Mouse (Mus musculus) hindbrain, postnatal 0 days (tissue): ENCODE results near the gene Igfbp6. TPM values are rescaled to one million over a fixed set of nuclear protein-coding genes. Genes with fewer than 3 reads are reported as not detected.

Experiments
- ATAC-seq: fragments of 200-750 bp; cut with Nextera tagmentation; 2 replicates; pipeline ENCODE4 v1.8.0; 2017; ENCODE audit warnings: mild to moderate bottlenecking, moderate TSS enrichment, moderate library complexity
- DNase-seq: peaks from one replicate; pipeline ENCODE4 v3.0.0-alpha.2; 2015; ENCODE audit warnings: low spot score
- H3K27ac ChIP-seq: fragments of 300-500 bp; sonication (generic); 2 replicates; pipeline ENCODE4 v1.5.1; 2014; ENCODE audit warnings: mild to moderate bottlenecking
- H3K27me3 ChIP-seq: fragments of 300-500 bp; sonication (generic); 2 replicates; pipeline ENCODE4 v1.6.1; 2014; ENCODE audit warnings: low read length, mixed read lengths; ENCODE audit not compliant: insufficient read depth
- H3K36me3 ChIP-seq: fragments of 300-500 bp; sonication (generic); 2 replicates; pipeline ENCODE4 v1.6.1; 2014; ENCODE audit warnings: low read length, mixed read lengths; ENCODE audit not compliant: insufficient read depth
- H3K4me1 ChIP-seq: fragments of 300-500 bp; sonication (generic); 2 replicates; pipeline ENCODE4 v1.6.1; 2014; ENCODE audit warnings: antibody characterized with exemption, low read length, mixed read lengths; ENCODE audit not compliant: insufficient read depth
- H3K4me2 ChIP-seq: fragments of 300-500 bp; sonication (generic); 2 replicates; pipeline ENCODE4 v1.6.1; 2014; ENCODE audit warnings: low read depth, mild to moderate bottlenecking, low read length, moderate library complexity, mixed read lengths
- H3K4me3 ChIP-seq: fragments of 300-500 bp; sonication (generic); 2 replicates; pipeline ENCODE4 v1.5.1; 2014; ENCODE audit warnings: low read length
- H3K9ac ChIP-seq: fragments of 300-500 bp; sonication (generic); replicated peaks from 2 replicates; pipeline ENCODE4 v1.6.1; 2014; ENCODE audit warnings: mild to moderate bottlenecking, low read length, moderate library complexity, mixed read lengths
- H3K9me3 ChIP-seq: fragments of 300-500 bp; sonication (generic); 2 replicates; pipeline ENCODE4 v1.6.1; 2016; ENCODE audit warnings: low read length, mixed read lengths
- CTCF ChIP-seq: IDR thresholded peaks from 2 replicates; pipeline ENCODE4 v1.5.1; 2016; ENCODE audit warnings: antibody characterized with exemption, control low read depth, low read depth
- WGBS: fragments of 180-500 bp; shearing (Covaris S2); extraction: QIAGEN DNeasy Blood & Tissue Kit; methylation state at CpG from one replicate; pipeline ENCODE4 v1.1.7; 2014; 5-methylcytosine and 5-hydroxymethylcytosine counted together
- polyA plus RNA-seq: library from polyadenylated mRNA; unstranded; fragments of >200 nt; fragmentation: Nextera tagmentation; extraction: Ambion mirVana; gene quantifications from 2 replicates; pipeline ENCODE4 v1.2.1, GENCODE M21; 2015
- total RNA-seq: library from RNA; depleted of rRNA; stranded (reverse); fragments of >200 nt; gene quantifications from 2 replicates; pipeline ENCODE4 v1.2.3, GENCODE M21; 2014

Igfbp6 gene
- total and polyA plus RNA-seq, 2 experiments from 2014 or later: 11.5 to 12.8 TPM

GRCm38 (mm10) chr15:102136129-102136758 is 7.9 kb upstream of the Igfbp6 start, which contains the start of gene Spryd3:
Gene Spryd3, minus strand, starts transcription at chr15:102136234.
- ATAC-seq: peak; percentile 100
- peak; percentile 97 for DNase-seq

DNA sequence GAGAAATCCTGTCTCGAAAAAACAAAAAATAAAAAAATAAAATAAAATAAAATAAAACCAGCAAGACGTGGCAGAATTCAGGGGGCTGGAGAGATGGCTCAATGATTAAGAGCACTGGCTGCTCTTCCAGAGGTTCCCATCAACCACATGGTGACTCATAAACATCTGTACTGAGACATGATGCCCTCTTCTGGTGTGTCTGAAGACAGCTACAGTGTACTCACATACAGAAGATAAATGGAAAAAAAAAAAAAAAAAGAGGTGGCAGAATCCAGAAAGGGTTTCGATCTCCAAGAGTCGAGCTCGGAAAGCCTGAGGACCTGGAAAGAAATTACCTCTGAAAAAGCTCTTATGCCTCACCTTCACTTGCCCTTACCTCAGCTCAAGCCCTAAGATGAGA is 3.0 kb upstream of the Igfbp6 start:
- no peak for TF ChIP-seq CTCF
- no peak overlapping the region for H3K4me2 ChIP-seq
- no peaks in the 10 kb centered on the region for H3K36me3 ChIP-seq
- no peaks in the 10 kb centered on the region for H3K9me3 ChIP-seq
- no peak overlapping the region for H3K27ac ChIP-seq
- 88% methylated on average over 5 of the region's 5 CpGs for WGBS
- H3K9ac ChIP-seq: no peak overlapping the region
- peaks cover 6% of the 10 kb centered on the region; the same call in 1 of the 2 replicates for H3K4me1 ChIP-seq
- ATAC-seq: no peak
- H3K4me3 ChIP-seq: no peak overlapping the region
- DNase-seq: no peak
- H3K27me3 ChIP-seq: peaks cover 3% of the 10 kb centered on the region; the same call in 1 of the 2 replicates

More at GRCm38 (mm10) chr15:102136129-102136758, 7.9 kb upstream of the Igfbp6 start, which contains the start of gene Spryd3:
- TF ChIP-seq CTCF: no peak
- H3K4me2 ChIP-seq: peak within 1 kb of the TSS; percentile 79
- peaks cover 10% of the 10 kb centered on the region for H3K36me3 ChIP-seq
- no peaks in the 10 kb centered on the region for H3K27me3 ChIP-seq
- peak within 1 kb of the TSS; percentile 94 for H3K9ac ChIP-seq
- H3K4me3 ChIP-seq: peak within 1 kb of the TSS; percentile 84
- H3K9me3 ChIP-seq: no peaks in the 10 kb centered on the region
- H3K4me1 ChIP-seq: peaks cover 6% of the 10 kb centered on the region; the same call in 1 of the 2 replicates
- peak within 1 kb of the TSS; percentile 87 for H3K27ac ChIP-seq
- WGBS: under 1% methylated on average over 50 of the region's 50 CpGs

DNA sequence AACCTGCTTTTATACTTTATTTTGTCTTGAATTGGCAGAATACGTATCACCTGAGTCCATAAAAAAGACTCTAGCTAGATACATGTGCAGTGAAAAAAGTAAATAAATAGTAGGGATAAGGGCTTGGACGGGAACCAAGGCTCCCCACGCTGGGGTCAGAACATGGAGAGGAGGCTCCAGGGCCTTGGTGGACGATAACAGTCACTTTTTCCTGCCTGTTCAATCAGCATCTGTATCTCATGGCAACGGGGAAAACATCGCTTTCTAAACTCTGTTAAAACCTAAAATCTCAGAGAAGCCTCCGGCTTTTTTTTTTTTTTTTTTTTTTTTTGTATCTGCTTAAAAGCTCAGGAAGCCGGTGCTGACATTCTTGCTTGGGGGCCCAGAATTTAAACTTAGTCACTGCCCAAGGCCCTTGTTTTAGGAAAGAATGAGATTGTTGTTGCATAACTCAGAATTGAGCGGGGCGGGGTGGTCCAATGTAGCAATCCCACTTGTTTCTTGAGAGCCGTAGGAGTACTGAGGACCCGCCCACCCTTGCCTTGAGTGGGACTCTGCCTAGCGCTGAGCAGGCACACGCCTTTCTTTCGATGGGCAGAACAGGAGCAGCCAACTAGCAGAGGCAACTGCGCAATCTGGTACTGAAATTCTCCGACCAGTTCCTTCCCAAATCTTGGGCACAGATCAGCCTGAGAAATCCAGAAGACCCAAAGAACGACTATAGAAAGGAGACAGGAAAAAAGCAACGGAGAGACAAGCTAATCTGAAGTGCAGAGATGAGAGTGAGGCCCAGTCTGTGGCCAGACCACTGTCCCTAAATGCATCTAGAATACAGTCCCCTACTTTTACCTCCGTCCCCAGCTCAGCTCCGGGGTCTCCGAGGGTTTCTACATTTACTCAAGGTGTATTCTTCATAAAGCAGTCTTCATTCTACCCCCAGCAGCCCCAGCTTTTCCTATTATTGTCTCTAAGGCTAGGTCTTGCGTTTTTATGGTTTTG is 949 bp upstream of the Igfbp6 start:
- H3K36me3 ChIP-seq: no peaks in the 10 kb centered on the region
- H3K4me2 ChIP-seq: no peak overlapping the region
- H3K27ac ChIP-seq: no peak overlapping the region
- 57% methylated on average over 23 of the region's 23 CpGs for WGBS
- no peak for TF ChIP-seq CTCF
- no peak for DNase-seq
- no peaks in the 10 kb centered on the region for H3K4me1 ChIP-seq
- no peak overlapping the region for H3K4me3 ChIP-seq
- ATAC-seq: no peak
- no peaks in the 10 kb centered on the region for H3K9me3 ChIP-seq
- H3K9ac ChIP-seq: no peak overlapping the region
- H3K27me3 ChIP-seq: peaks cover 4% of the 10 kb centered on the region; the same call in 1 of the 2 replicates

- Histone ChIP-seq H3K9ac (no peak overlapping the region), H3K27me3 (peaks cover 4% of the 10 kb centered on the region; the same call in 1 of the 2 replicates), H3K27ac (no peak overlapping the region), H3K36me3 (no peaks in the 10 kb centered on the region), H3K9me3 (no peaks in the 10 kb centered on the region), H3K4me1 (no peaks in the 10 kb centered on the region), H3K4me3 (peak overlapping the region; percentile 10; the same call in 1 of the 2 replicates), H3K4me2 (peak overlapping the region; percentile 19; the same call in 1 of the 2 replicates)
- DNase-seq: no peak
- ATAC-seq: no peak
- 16% methylated on average over 18 of the region's 19 CpGs for WGBS
- no peak for TF ChIP-seq CTCF
Measured at GRCm38 (mm10) chr15:102144726-102145125, 564 bp downstream of the Igfbp6 start.

DNA sequence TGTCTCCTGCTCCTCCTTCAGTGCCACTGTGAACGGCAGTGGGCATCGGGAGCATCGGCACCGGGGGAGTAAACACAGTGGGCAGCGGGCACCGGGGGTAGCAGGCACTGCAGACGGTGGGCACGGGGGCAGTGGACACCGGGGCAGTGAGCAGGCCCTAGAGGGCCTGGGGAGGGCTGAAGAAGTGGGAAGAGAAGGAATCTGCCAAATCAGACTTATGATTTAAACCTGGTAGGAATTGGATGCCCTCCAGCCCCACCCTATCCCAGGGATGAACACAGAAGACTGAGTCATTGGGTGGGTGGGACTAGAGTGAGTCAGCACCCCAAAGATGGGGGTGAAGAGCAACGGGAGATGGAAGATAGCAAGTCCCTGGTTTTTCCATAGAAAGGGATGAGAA is 1.2 kb downstream of the Igfbp6 start:
- Histone ChIP-seq H3K9me3 (no peaks in the 10 kb centered on the region), H3K9ac (no peak overlapping the region), H3K36me3 (no peaks in the 10 kb centered on the region), H3K4me1 (no peaks in the 10 kb centered on the region), H3K27me3 (peaks cover 4% of the 10 kb centered on the region; the same call in 1 of the 2 replicates), H3K4me2 (no peak overlapping the region), H3K27ac (no peak overlapping the region), H3K4me3 (no peak overlapping the region)
- no peak for TF ChIP-seq CTCF
- no peak for ATAC-seq
- 81% methylated on average over 10 of the region's 10 CpGs for WGBS
- DNase-seq: no peak

- Histone ChIP-seq H3K9me3 (no peaks in the 10 kb centered on the region), H3K4me2 (no peak overlapping the region), H3K36me3 (no peaks in the 10 kb centered on the region), H3K27me3 (peaks cover 4% of the 10 kb centered on the region; the same call in 1 of the 2 replicates), H3K9ac (no peak overlapping the region), H3K4me1 (no peaks in the 10 kb centered on the region), H3K4me3 (no peak overlapping the region), H3K27ac (no peak overlapping the region)
- ATAC-seq (no peak), DNase-seq (no peak)
- TF ChIP-seq CTCF: no peak
- WGBS: 85% methylated on average over 5 of the region's 5 CpGs
Measured at GRCm38 (mm10) chr15:102146089-102146488, 1.9 kb downstream of the Igfbp6 start.
